Mouse (Mus musculus) frontal cortex, postnatal 10 days (tissue): ENCODE results near the gene Cpa4.
A peak's percentile ranks its signal among the peaks of the same experiment; 100 is the strongest.

ENCODE experiments used
- DNase-seq, 2 experiments: peaks; one replicate each; pipeline ENCODE4 v3.0.0; 2022; ENCODE audit warnings: low spot score in 2 of 2, mixed read lengths in 1 of 2

Gene Cpa4

GRCm38 (mm10) chr6:30568069-30568468 is at the start of gene Cpa4:
TSS of gene Cpa4 (plus strand) at chr6:30568369.
- no peak for DNase-seq

DNA sequence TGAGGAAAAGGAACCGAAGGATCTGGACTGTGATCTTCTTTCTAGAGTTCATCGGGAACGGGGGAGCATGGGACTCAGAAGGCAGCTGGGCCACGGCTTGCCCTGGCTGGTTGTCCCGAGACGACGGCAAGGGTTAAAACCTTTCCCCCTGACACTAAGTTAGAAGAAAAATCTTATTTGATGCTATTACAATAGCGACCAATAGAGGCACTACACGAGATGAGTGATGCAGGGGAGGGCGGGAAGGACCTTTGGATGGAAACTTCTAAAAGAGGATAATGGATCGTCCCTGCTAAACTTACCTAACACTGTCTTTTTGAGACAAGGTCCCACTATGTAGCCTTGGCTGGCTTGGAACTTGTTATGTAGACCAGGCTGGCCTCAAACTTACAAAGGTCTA is 47.8 kb upstream of the Cpa4 start:
- no peak for DNase-seq

- no peak for DNase-seq
Measured at GRCm38 (mm10) chr6:30525456-30526332, 42.5 kb upstream of the Cpa4 start.

- DNase-seq = no peak
Measured at GRCm38 (mm10) chr6:30526586-30527515, 41.3 kb upstream of the Cpa4 start.

- no peak for DNase-seq
Measured at GRCm38 (mm10) chr6:30528800-30529199, 39.4 kb upstream of the Cpa4 start.

GRCm38 (mm10) chr6:30535340-30535739 is 32.8 kb upstream of the Cpa4 start:
- DNase-seq = no peak

DNA sequence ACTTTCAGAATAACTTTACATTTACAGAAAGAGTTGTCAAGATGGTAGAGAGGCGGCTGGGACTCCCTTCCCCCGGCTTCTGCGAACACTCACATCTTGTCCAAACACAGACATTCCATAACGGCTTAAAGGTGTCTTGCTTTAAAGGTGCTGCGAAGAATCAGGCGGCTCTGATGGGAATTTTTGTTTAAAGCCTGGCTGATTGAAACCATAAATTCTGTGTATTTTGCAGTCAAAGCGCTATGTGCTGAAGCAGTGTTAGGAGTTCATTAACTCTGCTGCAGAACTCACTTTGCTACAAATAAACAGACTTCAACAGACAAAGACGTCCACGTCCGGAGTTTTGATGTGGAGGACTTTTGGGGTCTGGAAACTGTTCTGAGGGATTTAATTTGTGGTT is 29.9 kb upstream of the Cpa4 start:
- DNase-seq = no peak

DNA sequence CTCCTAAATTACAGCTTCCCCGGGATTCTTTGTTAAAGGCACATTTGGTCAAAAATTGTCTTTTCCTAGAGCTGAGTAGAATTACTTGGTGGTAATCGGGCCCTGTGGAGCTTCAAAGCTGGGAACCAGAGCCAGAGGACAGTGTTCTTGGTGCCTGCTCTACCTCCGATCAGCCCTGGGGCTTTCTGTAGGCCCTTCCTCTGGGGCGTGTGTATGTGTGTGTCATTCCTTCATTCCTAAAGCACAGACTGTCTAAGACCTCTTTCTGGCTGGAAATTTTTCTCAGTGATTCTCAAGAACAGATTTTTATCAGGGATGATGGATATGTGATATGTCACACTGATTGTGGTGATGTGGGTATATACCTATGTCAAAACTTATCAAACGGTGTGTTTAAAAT is 29.4 kb upstream of the Cpa4 start:
- DNase-seq = no peak

GRCm38 (mm10) chr6:30541009-30541799 is 27.0 kb upstream of the Cpa4 start, which contains the start of gene Cpa2:
TSS of gene Cpa2 (plus strand) at chr6:30541582.
- no peak for DNase-seq

DNA sequence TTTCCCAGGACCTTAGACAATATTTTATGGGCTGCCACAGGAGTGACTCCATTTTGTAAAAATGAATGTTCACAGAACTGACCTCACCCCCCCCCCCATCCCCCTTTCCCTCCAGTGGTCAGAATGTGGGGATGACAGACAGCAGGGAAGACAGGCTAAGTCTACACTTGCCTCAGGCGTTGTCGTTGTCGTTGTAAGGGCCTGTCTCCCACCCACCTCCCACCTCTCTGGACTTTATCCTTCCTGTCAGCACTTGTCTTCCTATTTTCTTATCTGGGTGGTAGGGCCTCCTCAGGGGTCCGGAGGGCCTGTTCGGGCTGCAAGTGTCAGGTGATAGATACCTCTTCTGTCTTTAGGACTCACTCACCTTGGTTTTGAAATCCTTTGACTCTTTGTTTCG is 25.9 kb upstream of the Cpa4 start:
- no peak for DNase-seq

- no peak for DNase-seq
Measured at GRCm38 (mm10) chr6:30543077-30543476, 25.1 kb upstream of the Cpa4 start.

DNA sequence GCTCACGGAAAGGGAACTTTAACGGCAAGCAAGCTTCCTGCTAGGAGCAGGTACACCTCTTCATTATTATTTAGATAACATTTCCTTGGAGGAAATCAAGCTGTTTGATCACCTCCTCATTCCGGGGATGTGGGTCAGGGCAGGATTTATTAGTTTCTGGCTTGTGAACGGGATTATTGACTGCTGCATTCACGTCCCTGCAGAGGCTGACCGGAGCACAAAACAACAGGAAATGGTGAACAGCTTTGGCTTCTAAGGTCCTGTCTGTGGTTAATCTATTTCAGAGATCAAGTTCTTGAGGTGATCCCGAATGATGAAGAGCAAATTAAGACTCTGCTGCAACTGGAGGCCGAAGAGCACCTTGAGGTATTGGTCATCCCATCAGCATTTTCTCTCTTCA is 24.3 kb upstream of the Cpa4 start:
- DNase-seq = no peak

DNA sequence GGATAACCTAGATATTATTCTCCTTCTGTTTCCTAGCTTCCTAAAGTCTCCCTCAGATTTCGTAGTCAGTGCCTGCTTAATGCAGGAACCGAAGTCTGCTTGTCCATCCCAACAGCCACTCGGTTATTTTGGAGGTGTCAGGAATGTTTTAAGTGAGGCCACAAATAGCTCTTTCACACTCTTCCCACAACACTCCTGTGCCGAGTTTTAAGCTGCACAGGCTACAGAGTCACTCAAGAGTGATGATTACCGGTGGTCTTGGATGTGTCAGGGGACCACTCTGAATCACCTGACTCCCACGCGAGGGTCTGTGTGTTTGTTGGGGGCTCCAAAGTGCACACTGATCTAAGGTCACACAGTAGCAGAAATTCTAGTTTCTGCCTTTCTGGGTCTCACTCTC is 22.5 kb upstream of the Cpa4 start:
- no peak for DNase-seq

DNA sequence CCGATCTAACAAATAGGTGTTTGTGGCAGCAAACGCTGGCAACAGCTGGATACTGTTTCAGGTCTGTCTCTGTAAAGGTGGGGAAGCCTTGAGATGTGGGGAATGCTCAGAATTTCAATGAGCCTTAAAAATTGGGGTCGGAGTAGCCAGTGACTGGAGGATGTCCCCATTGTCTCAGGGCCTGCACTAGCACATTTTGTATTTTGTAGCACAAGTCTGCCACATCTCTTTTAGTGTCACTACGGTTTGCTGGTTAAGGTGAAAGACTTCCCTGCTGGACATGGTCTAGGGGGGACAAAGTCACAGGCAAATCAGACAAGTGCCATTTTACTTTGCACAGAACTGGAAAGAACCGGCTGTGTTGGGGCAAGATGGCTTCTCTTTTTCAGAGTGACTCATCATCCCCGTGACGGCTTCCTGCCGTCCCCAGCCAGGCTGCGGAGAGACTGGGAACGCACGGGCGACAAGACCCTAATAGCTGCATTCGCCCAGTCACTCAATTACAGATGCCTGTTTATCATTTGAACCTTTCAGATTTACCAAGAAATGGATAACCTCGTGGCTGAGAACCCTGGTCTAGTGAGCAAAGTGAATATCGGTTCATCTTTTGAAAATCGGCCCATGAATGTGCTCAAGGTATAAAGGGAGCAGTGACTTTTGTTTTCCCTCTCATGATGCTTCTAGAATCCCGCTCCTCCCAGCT is 21.4 kb upstream of the Cpa4 start:
- peak in 1 of 2 experiments; percentile 29 for DNase-seq

GRCm38 (mm10) chr6:30547274-30547645 is 20.9 kb upstream of the Cpa4 start:
- DNase-seq = peak in 1 of 2 experiments; percentile 26

DNA sequence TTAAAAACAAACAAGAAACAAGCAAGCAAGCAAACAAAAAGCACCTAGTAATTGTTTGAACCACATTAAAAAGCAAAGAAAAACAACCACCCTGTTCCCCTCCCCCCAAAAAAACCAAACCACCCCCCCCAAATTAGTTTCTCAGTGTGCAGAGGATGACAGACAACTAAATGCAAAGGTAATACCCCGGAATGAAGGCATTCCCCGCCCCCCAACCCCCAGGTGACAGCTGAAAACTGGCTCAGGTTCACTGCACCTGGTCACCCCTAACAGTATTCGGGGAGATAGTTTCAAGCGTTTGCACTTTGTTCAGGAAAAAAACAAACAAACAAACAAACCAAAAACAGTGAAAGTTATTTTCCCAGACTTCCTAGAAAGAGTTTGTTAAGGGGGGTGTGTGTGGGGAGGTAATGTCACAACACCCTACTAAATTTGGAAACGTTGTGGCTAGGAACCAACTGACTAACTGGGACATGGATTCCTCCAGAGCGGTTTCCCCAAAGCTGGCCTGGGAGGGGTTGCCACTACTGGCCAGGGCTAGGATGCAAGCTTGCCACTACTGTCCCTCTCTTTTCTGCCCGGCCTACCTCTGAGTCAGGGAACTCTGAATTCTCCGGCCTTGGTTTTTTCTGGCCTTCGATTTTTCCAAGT is 20.4 kb upstream of the Cpa4 start:
- DNase-seq = no peak

DNA sequence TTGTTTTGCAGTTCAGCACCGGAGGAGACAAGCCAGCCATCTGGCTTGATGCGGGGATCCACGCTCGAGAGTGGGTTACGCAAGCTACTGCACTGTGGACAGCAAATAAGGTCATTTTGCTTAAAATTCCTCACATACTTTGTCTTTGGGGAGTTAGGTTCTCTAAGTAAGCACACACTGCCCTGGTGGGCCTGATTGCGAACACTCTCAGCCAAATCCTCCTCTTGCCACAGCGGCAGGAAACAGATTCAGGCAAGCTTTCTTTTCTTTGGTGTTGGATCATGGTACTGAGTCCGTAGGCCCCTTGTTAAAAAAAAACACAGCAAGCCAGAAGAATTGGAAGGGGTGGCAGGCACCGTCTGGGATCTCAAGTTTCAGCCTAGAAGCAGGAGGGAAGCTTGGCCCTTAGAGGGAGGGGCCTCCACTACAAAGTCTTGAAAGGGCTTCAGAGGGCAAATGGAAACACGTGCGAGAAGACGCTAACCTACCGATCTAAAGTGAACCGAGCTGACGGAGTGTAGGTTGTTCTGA is 18.9 kb upstream of the Cpa4 start:
- DNase-seq = no peak

DNA sequence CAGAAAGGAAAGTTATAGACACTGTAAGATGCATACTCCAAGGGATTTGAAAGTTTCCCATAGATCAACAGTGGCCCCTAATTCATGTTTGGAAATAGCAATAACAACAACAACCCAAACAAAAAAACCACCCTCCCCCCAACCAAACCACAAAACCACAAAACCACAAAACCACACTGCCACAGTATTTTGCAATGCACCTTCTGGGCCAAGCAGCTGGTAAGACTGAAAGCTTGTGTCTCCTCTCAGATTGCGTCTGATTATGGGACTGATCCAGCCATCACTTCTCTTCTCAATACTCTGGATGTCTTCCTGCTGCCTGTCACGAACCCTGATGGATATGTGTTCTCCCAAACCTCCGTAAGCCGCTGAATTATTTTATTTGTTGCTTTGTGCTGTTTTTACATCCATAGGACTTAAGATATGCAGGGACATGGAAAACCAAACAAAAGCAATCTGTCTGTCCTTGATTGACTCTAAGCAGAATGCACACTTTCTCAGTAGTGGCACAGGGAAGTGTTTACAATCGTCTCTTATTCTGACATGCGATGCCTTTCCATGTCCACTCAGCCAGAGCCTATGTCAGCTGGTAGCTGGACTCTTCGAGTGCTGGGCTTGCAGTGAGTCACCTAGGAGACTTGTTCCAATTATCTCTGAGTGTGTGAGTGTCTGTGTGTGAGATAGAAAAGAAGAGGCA is 17.5 kb upstream of the Cpa4 start:
- DNase-seq = no peak

GRCm38 (mm10) chr6:30551193-30551515 is 17.0 kb upstream of the Cpa4 start:
- DNase-seq = no peak
